Mouse (Mus musculus) forebrain, embryonic 15.5 days (tissue): ENCODE data around the gene Wfdc13. TPM values are rescaled to one million over a fixed set of nuclear protein-coding genes. Genes with fewer than 3 reads are reported as not detected.

Experiments
- ATAC-seq: fragments of 200-750 bp; cut with Nextera tagmentation; replicated peaks from 2 replicates; pipeline ENCODE4 v1.8.0; 2017; ENCODE audit warnings: mild to moderate bottlenecking, moderate TSS enrichment, moderate library complexity
- H3K27ac ChIP-seq: fragments of 300-500 bp; sonication (generic); replicated peaks from 2 replicates; pipeline ENCODE4 v1.5.1; 2015; ENCODE audit warnings: mild to moderate bottlenecking, inconsistent platforms
- H3K27me3 ChIP-seq: fragments of 300-500 bp; sonication (generic); 2 replicates; pipeline ENCODE4 v1.6.1; 2015; ENCODE audit warnings: inconsistent platforms
- H3K36me3 ChIP-seq: fragments of 300-500 bp; sonication (generic); 2 replicates; pipeline ENCODE4 v1.6.1; 2015; ENCODE audit warnings: mild to moderate bottlenecking, inconsistent platforms
- H3K4me1 ChIP-seq: fragments of 300-500 bp; sonication (generic); 2 replicates; pipeline ENCODE4 v1.6.1; 2015; ENCODE audit warnings: inconsistent platforms
- H3K4me2 ChIP-seq: fragments of 300-500 bp; sonication (generic); replicated peaks from 2 replicates; pipeline ENCODE4 v1.6.1; 2015; ENCODE audit warnings: mild to moderate bottlenecking, inconsistent platforms
- H3K4me3 ChIP-seq: fragments of 300-500 bp; sonication (generic); 2 replicates; pipeline ENCODE4 v1.5.1; 2015; ENCODE audit warnings: mild to moderate bottlenecking, inconsistent platforms
- H3K9ac ChIP-seq: fragments of 300-500 bp; sonication (generic); replicated peaks from 2 replicates; pipeline ENCODE4 v1.6.1; 2015; ENCODE audit warnings: mild to moderate bottlenecking, inconsistent platforms
- H3K9me3 ChIP-seq: fragments of 300-500 bp; sonication (generic); 2 replicates; pipeline ENCODE4 v1.6.1; 2016; ENCODE audit warnings: inconsistent platforms
- WGBS: fragments of 180-500 bp; shearing (Covaris S2); methylation state at CpG from one replicate; pipeline ENCODE4 v1.1.7; 2015; ENCODE audit warnings: mixed read lengths; 5-methylcytosine and 5-hydroxymethylcytosine counted together
- polyA plus RNA-seq: library from polyadenylated mRNA; unstranded; fragments of >200 nt; fragmentation: Nextera tagmentation; extraction: Ambion mirVana; gene quantifications from 2 replicates; pipeline ENCODE4 v1.2.1, GENCODE M21; 2015

Wfdc13 gene
- not detected in 2 replicates for polyA plus RNA-seq

DNA sequence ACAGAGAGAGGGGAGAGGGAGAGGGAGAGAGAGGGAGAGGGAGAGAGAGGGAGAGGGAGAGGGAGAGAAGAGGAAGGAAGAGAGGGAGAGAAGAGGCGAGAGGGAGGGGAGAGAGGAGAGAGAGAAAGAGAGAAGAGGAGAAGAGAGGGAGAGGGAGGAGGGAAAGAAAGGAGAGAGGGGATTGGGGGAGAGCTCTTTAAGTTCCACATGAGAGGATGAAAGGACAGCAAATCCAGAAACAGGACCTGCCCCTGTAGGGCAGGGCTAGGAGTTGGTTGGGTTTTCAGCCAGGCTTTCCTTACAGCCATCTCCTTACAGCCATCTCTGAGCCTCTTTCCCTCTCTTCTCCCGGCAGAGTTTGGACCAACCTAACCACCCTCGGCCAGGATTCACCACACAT is at the start of gene Wfdc13:
Gene Wfdc13 (plus strand): TSS at position 301 of the 400 bp plus-strand sequence.
- Histone ChIP-seq H3K27me3 (no peaks in the 10 kb centered on the region), H3K36me3 (no peaks in the 10 kb centered on the region), H3K4me2 (no peak within 1 kb of the TSS), H3K27ac (no peak within 1 kb of the TSS), H3K9me3 (no peaks in the 10 kb centered on the region), H3K4me3 (no peak within 1 kb of the TSS), H3K4me1 (no peaks in the 10 kb centered on the region), H3K9ac (no peak within 1 kb of the TSS)
- WGBS = 67% methylated on average over 3 of the region's 3 CpGs
- no peak for ATAC-seq

DNA sequence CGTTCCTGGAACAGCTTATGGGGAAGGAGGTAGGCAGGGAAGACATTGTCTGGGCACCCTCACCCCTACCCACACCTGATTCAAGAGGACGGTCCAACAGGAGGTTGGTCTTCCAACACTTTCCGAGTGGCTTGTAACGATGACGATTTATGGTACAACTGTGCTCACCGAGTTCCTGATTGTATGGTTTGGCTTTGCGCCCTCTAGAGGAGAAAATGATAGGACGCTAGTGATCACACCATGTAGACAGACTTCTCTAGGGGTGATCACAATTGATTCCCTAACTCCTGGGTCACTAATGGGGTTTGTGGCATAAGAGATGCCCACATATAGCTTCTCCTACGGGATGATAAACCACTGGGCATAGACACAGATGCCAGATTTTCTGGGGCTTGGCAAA is 49.6 kb upstream of the Wfdc13 start:
- Histone ChIP-seq H3K9me3 (no peaks in the 10 kb centered on the region), H3K27ac (no peak overlapping the region), H3K4me1 (no peaks in the 10 kb centered on the region), H3K4me2 (no peak overlapping the region), H3K9ac (no peak overlapping the region), H3K36me3 (no peaks in the 10 kb centered on the region), H3K27me3 (no peaks in the 10 kb centered on the region), H3K4me3 (no peak overlapping the region)
- ATAC-seq = no peak
- WGBS = 81% methylated on average over 9 of the region's 9 CpGs

DNA sequence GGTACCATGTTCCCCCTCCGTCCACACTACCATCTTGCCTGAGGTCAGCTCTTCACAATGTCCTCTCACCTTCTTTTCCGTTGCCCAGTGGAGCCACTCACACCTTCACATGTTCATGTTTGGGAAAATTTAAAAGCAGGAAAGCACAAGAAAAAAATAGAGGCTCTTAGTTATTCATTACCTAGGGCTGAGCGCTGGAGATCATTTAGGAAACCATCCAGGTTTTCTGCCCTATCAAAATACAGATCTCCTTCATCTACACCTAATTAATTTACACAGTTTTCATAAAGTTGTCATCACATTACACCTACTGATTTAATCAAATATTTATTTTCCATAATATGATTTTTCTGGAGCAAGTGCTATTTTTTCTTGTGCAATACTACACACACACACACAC is 46.2 kb upstream of the Wfdc13 start, which contains the start of gene Wfdc16:
Gene Wfdc16 (minus strand): TSS at position 101 of the 400 bp plus-strand sequence.
- 87% methylated on average over 3 of the region's 3 CpGs for WGBS

DNA sequence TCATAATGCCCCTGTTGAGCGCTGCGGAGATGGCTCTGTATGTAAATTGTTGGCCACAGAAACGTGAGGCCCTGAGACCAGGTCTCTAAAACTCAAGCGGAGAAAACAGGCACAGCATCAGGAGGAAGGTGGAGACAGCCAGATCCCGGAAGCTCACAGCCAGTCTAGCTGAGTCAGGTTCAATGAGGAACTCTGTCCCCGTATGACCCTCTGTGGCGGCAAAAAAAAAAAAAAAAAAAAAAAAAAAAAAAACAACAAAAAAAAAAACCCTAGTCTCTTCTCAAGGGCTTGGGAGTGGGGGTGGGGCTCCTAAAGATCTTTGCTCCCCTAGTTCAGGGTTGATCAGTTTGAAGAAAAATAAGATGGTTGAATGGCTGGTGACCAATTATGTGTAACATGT is 43.8 kb upstream of the Wfdc13 start:
- Histone ChIP-seq H3K4me3 (no peak overlapping the region), H3K9me3 (no peaks in the 10 kb centered on the region), H3K36me3 (no peaks in the 10 kb centered on the region), H3K27me3 (no peaks in the 10 kb centered on the region), H3K4me2 (no peak overlapping the region), H3K9ac (no peak overlapping the region), H3K27ac (no peak overlapping the region), H3K4me1 (no peaks in the 10 kb centered on the region)
- WGBS = 68% methylated on average over 7 of the region's 7 CpGs
- no peak for ATAC-seq

More for the DNA sequence above, 46.2 kb upstream of the Wfdc13 start, which contains the start of gene Wfdc16:
- Histone ChIP-seq H3K9ac (no peak within 1 kb of the TSS), H3K4me1 (no peaks in the 10 kb centered on the region), H3K9me3 (no peaks in the 10 kb centered on the region), H3K4me3 (no peak within 1 kb of the TSS), H3K27me3 (no peaks in the 10 kb centered on the region), H3K4me2 (no peak within 1 kb of the TSS), H3K27ac (no peak within 1 kb of the TSS), H3K36me3 (no peaks in the 10 kb centered on the region)
- no peak for ATAC-seq

DNA sequence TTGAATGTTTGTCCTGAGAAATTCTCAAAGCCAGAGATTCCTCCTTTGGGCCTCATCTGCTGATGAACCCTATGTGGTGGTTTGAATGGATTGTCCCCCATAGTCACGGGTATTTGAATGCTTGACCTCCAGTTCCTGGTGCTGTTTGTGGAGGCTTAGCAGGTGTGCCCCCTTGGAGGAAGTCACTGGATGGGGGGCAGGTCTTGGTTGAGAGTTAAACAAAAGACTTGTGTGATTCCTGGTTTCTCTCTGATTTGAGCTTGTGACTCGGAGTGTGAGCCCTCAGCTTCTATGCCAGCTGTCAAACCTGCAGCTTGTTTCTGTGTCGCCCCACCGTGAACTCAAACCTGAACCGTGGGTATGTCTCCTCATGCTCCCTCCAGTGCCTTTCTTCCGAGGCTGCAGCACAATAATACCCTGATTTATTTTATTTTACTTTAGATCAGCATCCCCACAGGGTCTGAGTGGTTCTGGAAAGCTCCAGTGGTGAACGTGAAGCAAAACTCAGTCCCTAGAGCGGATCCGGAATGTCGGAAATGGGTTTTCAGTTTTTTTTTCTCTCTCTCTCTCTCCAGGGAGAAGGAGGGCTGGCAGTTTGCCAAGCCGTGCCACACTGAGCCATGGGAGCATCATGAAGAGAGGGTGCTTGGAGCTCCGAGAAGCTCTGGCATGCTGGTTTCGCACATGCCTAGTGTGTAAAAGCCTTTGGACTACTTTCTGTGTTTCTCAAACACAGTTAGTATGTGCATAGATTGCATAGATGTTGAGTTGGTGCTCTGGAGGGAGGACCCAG is 42.8 kb upstream of the Wfdc13 start:
- 60% methylated on average over 13 of the region's 13 CpGs for WGBS
- Histone ChIP-seq H3K9ac (no peak overlapping the region), H3K9me3 (no peaks in the 10 kb centered on the region), H3K36me3 (no peaks in the 10 kb centered on the region), H3K27ac (no peak overlapping the region), H3K4me1 (no peaks in the 10 kb centered on the region), H3K4me2 (no peak overlapping the region), H3K27me3 (no peaks in the 10 kb centered on the region), H3K4me3 (no peak overlapping the region)
- ATAC-seq = no peak

DNA sequence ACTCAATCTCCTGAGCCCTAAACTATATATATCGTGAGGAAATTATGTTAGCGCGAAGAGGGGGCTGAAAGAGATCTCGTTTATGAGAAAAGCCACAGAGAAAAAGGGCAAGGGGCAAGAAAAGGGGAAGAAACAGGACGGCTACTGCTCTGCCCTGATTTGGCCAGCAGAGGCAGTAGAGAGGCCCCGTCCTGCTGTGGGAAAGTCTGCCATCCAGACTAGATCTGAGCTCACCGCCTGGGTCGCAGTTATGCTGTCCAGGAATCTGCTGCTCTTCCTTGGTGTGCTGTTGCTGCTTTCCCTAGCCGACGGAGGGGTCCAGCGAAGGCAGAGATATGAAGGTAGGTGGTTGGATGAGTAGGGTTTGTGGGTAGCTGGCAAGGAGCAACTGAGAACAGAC is 29.0 kb upstream of the Wfdc13 start, which contains the start of gene Wfdc10:
Gene Wfdc10 (plus strand): TSS at position 189 of the 400 bp plus-strand sequence.
- Histone ChIP-seq H3K4me2 (no peak within 1 kb of the TSS), H3K27me3 (no peaks in the 10 kb centered on the region), H3K4me1 (no peaks in the 10 kb centered on the region), H3K27ac (no peak within 1 kb of the TSS), H3K9ac (no peak within 1 kb of the TSS), H3K9me3 (no peaks in the 10 kb centered on the region), H3K36me3 (no peaks in the 10 kb centered on the region), H3K4me3 (no peak within 1 kb of the TSS)
- WGBS = 20% methylated on average over 11 of the region's 11 CpGs
- no peak for ATAC-seq

DNA sequence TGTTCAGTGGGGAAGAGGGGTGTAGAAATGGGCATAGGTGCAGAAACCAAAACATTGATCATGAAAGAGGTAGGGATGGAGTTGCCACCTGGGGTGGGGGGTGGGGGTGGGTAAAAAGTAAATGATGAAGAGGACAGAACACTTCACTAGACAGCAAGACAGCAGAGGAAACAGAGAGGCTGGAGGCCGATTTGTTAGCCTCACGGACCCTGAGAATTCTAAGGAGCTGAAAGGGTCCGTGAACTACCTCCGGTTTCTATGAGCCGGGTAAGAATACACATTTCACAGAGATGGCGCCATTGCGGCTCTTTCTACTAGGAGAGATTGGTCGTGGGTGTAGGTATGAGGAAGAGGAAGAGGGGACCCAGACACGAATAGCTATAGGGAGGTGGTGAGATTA is 28.4 kb upstream of the Wfdc13 start, which contains the start of gene Wfdc9:
Gene Wfdc9 (minus strand): TSS at position 101 of the 400 bp plus-strand sequence.
- Histone ChIP-seq H3K27me3 (no peaks in the 10 kb centered on the region), H3K9me3 (no peaks in the 10 kb centered on the region), H3K4me2 (no peak within 1 kb of the TSS), H3K4me3 (no peak within 1 kb of the TSS), H3K36me3 (no peaks in the 10 kb centered on the region), H3K27ac (no peak within 1 kb of the TSS), H3K9ac (no peak within 1 kb of the TSS), H3K4me1 (no peaks in the 10 kb centered on the region)
- ATAC-seq = no peak
- WGBS = 83% methylated on average over 9 of the region's 9 CpGs

DNA sequence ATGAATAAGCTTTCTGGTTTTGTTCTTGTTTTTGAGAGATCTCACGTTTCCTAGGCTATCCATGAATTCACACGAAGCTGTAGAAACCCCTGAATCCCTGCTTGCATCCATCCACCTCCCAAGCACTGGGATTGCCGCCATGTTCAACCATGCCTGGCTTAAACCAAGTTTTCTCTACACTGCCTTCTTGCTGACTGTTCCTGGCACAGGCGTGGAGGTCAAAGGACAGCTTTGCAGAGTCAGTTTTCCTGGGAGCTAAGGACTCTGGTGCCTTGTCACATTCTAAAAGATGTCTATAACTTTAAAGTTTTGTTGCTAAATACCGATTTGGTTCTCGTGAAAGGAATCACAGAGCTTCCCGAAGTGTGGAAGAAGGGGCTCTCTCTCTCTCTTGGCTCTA is 20.1 kb upstream of the Wfdc13 start:
- Histone ChIP-seq H3K9me3 (no peaks in the 10 kb centered on the region), H3K27ac (no peak overlapping the region), H3K4me2 (no peak overlapping the region), H3K4me3 (no peak overlapping the region), H3K27me3 (no peaks in the 10 kb centered on the region), H3K9ac (no peak overlapping the region), H3K36me3 (no peaks in the 10 kb centered on the region), H3K4me1 (no peaks in the 10 kb centered on the region)
- no peak for ATAC-seq
- WGBS = 90% methylated on average over 7 of the region's 7 CpGs

DNA sequence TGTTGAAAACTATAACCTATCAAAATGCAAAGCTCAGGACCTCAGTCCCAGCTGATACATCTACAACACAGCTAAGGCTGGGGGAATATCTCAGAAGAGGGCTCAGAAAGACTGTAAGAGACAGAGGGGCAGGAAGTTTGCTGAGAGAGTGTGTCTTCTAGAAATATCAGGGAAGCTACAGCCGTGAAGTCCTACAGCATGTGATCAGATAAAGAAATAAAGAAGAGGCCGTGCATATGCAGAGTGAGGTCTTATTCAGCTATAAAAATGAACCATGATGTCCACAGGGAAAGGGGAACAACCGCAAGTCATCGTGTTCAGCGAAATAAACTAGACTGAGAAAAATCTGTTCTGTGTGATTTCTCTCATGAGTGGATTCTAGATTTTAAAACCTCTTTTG is 14.6 kb upstream of the Wfdc13 start:
- Histone ChIP-seq H3K9me3 (no peaks in the 10 kb centered on the region), H3K4me2 (no peak overlapping the region), H3K9ac (no peak overlapping the region), H3K36me3 (no peaks in the 10 kb centered on the region), H3K4me3 (no peak overlapping the region), H3K4me1 (no peaks in the 10 kb centered on the region), H3K27me3 (no peaks in the 10 kb centered on the region), H3K27ac (no peak overlapping the region)
- 81% methylated on average over 5 of the region's 5 CpGs for WGBS
- no peak for ATAC-seq

DNA sequence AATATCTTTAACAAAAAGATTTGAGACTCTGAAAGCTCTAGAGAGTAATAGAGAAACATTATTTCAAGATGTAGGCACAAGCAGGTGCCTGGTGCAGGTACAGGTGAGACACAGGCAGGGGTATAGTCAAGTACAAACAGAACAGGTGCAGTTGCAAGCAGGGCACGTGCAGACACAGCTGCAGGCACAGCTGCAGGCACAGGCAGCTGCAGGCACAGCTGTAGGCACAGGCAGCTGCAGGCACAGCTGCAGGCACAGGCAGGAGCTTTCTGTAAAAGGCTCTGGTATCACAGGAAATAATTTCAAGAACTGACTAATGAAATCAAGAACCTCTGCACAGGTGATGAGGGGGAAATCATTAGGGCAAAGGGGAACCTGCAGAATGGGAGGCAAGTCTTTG is 14.0 kb upstream of the Wfdc13 start:
- Histone ChIP-seq H3K27ac (no peak overlapping the region), H3K36me3 (no peaks in the 10 kb centered on the region), H3K27me3 (no peaks in the 10 kb centered on the region), H3K4me1 (no peaks in the 10 kb centered on the region), H3K9ac (no peak overlapping the region), H3K4me3 (no peak overlapping the region), H3K4me2 (no peak overlapping the region), H3K9me3 (no peaks in the 10 kb centered on the region)
- no peak for ATAC-seq
- 22% methylated on average over 1 of the region's 1 CpGs for WGBS

DNA sequence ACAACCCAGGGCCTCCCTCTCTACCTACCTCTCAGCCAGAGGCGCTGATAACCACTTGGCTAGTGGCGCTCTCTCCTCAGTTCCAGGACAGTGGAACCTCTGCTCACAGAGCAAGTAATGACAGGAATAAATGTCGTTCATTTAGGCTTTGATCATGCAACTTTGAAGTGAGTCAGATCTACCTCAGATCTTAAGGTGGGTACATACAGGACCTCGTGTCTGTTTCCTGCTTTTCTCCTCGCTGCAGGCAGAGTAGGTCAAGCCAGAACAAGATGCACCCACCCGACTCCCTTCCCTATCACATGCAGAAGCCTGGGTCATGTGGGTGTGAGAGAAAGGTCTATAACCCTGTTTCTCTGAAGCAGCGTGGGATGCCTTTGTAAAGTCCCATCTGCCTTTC is 10.9 kb upstream of the Wfdc13 start, which contains the start of gene Wfdc11:
Gene Wfdc11 (minus strand): TSS at position 101 of the 400 bp plus-strand sequence.
- H3K4me2 ChIP-seq = no peak within 1 kb of the TSS
- H3K9ac ChIP-seq = no peak within 1 kb of the TSS
- no peak within 1 kb of the TSS for H3K27ac ChIP-seq
- H3K9me3 ChIP-seq = no peaks in the 10 kb centered on the region
- H3K4me1 ChIP-seq = peaks cover 4% of the 10 kb centered on the region; the same call in 1 of the 2 replicates
- whole genome bisulfite sequencing = 81% methylated on average over 7 of the region's 7 CpGs
- ATAC-seq = no peak
- no peaks in the 10 kb centered on the region for H3K36me3 ChIP-seq
- H3K27me3 ChIP-seq = no peaks in the 10 kb centered on the region
- H3K4me3 ChIP-seq = no peak within 1 kb of the TSS

DNA sequence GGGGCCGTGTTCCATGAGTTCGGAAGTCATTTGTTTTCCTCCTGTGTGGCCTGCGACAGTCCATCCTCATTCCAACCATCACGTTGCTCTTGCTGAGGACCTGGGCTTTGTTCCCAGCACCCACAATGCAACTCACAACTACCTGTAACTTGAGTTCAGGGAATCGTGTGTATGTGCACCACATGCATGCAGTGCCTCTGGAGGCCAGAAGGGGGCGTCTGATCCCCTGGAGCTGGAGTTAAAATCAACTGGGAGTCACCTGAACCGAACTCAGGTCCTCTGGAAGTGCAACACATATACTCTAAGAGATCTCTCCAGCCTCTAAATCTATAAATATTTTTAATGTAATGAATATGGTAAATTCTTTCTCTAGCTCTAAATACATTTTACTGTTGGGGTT is 8.8 kb upstream of the Wfdc13 start:
- H3K4me1 ChIP-seq = peaks cover 7% of the 10 kb centered on the region; the same call in 1 of the 2 replicates
- no peak overlapping the region for H3K4me2 ChIP-seq
- H3K27ac ChIP-seq = no peak overlapping the region
- no peaks in the 10 kb centered on the region for H3K36me3 ChIP-seq
- no peak overlapping the region for H3K4me3 ChIP-seq
- H3K9ac ChIP-seq = no peak overlapping the region
- H3K27me3 ChIP-seq = no peaks in the 10 kb centered on the region
- 80% methylated on average over 7 of the region's 7 CpGs for WGBS
- no peak for ATAC-seq
- H3K9me3 ChIP-seq = no peaks in the 10 kb centered on the region
